In genomic region chr4:59277958-59278357, GRCm38 (mm10) we compare ENCODE assay signal across 24 mouse cellular contexts.
DNase-seq lines count a peak whose midpoint lies in the region; ATAC-seq and TF ChIP-seq lines count a peak whose summit lies in the region.
"Had no signal": no experiment of that assay in that cellular context is flagged by ENCODE, and none has a peak within 500 bp of the region (broad histone marks: within the 10 kb centered on the region; RNA-seq: fewer than 3 reads in every experiment).

No protein-coding gene starts in this region.

- WGBS in liver, embryonic 12.5 days (ENCODE audit: insufficient replicate concordance) = 48% methylated on average over 9 of the region's 9 CpGs
- 68% methylated on average over 9 of the region's 9 CpGs for WGBS in liver, postnatal 0 days (ENCODE audit: insufficient replicate concordance)
- WGBS in thymus, adult 2 months = 94% methylated on average over 9 of the region's 9 CpGs
- WGBS in liver, embryonic 13.5 days (ENCODE audit: insufficient replicate concordance) = 48% methylated on average over 9 of the region's 9 CpGs

- H3K4me2 ChIP-seq in liver, embryonic 12.5 days = peak overlapping the region; percentile 35
- no peak overlapping the region for H3K4me2 ChIP-seq in liver, postnatal 0 days (ENCODE audit: low read depth, low read length)
- peak overlapping the region; percentile 5 for H3K4me2 ChIP-seq in liver, embryonic 13.5 days
- H3K4me2 ChIP-seq: heart, embryonic 12.5 days; heart, embryonic 15.5 days; hindbrain, embryonic 13.5 days had no signal

- no peak overlapping the region for H3K9ac ChIP-seq in liver, embryonic 12.5 days
- no peak overlapping the region for H3K9ac ChIP-seq in liver, postnatal 0 days (replicated peaks)
- H3K9ac ChIP-seq in liver, embryonic 13.5 days = no peak overlapping the region
- H3K9ac ChIP-seq: forebrain, postnatal 0 days; heart, embryonic 12.5 days; heart, embryonic 15.5 days; hindbrain, embryonic 13.5 days had no signal

- H3K4me3 ChIP-seq in liver, embryonic 12.5 days = no peak overlapping the region
- no peak overlapping the region for H3K4me3 ChIP-seq in liver, postnatal 0 days (ENCODE audit: low read depth, low read length)
- H3K4me3 ChIP-seq in thymus, adult 2 months (ENCODE audit: control insufficient read depth, insufficient read depth, low read length) = no peak overlapping the region
- H3K4me3 ChIP-seq in liver, embryonic 13.5 days (replicated peaks) = no peak overlapping the region
- H3K4me3 ChIP-seq: gastrocnemius, adult 2 months; heart, embryonic 12.5 days; heart, embryonic 15.5 days; hindbrain, embryonic 10.5 days; hindbrain, embryonic 13.5 days had no signal

- H3K4me1 ChIP-seq in liver, embryonic 12.5 days = peaks cover 81% of the 10 kb centered on the region
- H3K4me1 ChIP-seq in liver, postnatal 0 days (ENCODE audit: insufficient read depth) = peaks cover 23% of the 10 kb centered on the region
- H3K4me1 ChIP-seq in thymus, adult 2 months (replicated peaks; ENCODE audit: control insufficient read depth, insufficient read depth, low read length) = peaks cover 38% of the 10 kb centered on the region
- H3K4me1 ChIP-seq in liver, embryonic 13.5 days (replicated peaks) = peaks cover 83% of the 10 kb centered on the region
- H3K4me1 ChIP-seq: hindbrain, embryonic 13.5 days had no signal

- no peak for DNase-seq in liver, postnatal 0 days
- DNase-seq in thymus, adult 2 months = no peak
- no peak for DNase-seq in thymus, adult 18-20 months
- DNase-seq in liver, embryonic 13.5 days = no peak
- no peak for DNase-seq in heart, adult 11 months
- no peak for DNase-seq in kidney, adult 9 months
- DNase-seq: adrenal gland, adult 8-10 months; adrenal gland, postnatal 25 days; cerebellum, adult 18-20 months; cerebellum, adult 9-10 months; cerebellum, postnatal 14 days; forebrain, postnatal 0 days; gastrocnemius, adult 2 months; gastrocnemius, postnatal 14 days; heart, adult 18-20 months; heart, postnatal 10 days; heart, postnatal 36 days had no signal

- no peaks in the 10 kb centered on the region for H3K27me3 ChIP-seq in liver, embryonic 12.5 days (replicated peaks)
- H3K27me3 ChIP-seq in liver, postnatal 0 days (ENCODE audit: insufficient read depth, low read length) = no peaks in the 10 kb centered on the region
- no peaks in the 10 kb centered on the region for H3K27me3 ChIP-seq in thymus, adult 2 months (ENCODE audit: control insufficient read depth, insufficient read depth, low read length)
- H3K27me3 ChIP-seq in liver, embryonic 13.5 days = no peaks in the 10 kb centered on the region
- H3K27me3 ChIP-seq: heart, embryonic 12.5 days; heart, embryonic 15.5 days; hindbrain, embryonic 13.5 days had no signal

- H3K27ac ChIP-seq in liver, embryonic 12.5 days = peak overlapping the region; percentile 27; the same call in 1 of the 2 replicates
- H3K27ac ChIP-seq in liver, postnatal 0 days (ENCODE audit: low read depth) = no peak overlapping the region
- H3K27ac ChIP-seq in thymus, adult 2 months (ENCODE audit: control insufficient read depth, insufficient read depth, low read length) = peak overlapping the region; percentile 55; the same call in 1 of the 2 replicates
- H3K27ac ChIP-seq in liver, embryonic 13.5 days = no peak overlapping the region
- H3K27ac ChIP-seq: gastrocnemius, adult 2 months; heart, embryonic 15.5 days; hindbrain, embryonic 10.5 days; hindbrain, embryonic 13.5 days had no signal

- H3K9me3 ChIP-seq in liver, embryonic 12.5 days (replicated peaks) = no peaks in the 10 kb centered on the region
- no peaks in the 10 kb centered on the region for H3K9me3 ChIP-seq in liver, postnatal 0 days (ENCODE audit: low read length)
- no peaks in the 10 kb centered on the region for H3K9me3 ChIP-seq in liver, embryonic 13.5 days (replicated peaks)
- H3K9me3 ChIP-seq: heart, embryonic 12.5 days; heart, embryonic 15.5 days; hindbrain, embryonic 10.5 days; hindbrain, embryonic 13.5 days had no signal

- no peak for TF ChIP-seq EP300 in liver, postnatal 0 days (IDR thresholded peaks at IDR 0.05; ENCODE audit: low read depth)

- no peak for ATAC-seq in liver, embryonic 12.5 days
- ATAC-seq in liver, postnatal 0 days = no peak
- ATAC-seq in liver, embryonic 13.5 days (ENCODE audit: low read depth) = peak; percentile 24; the same call in 1 of the 2 replicates
- ATAC-seq: forebrain, embryonic 14.5 days; forebrain, postnatal 0 days; hindbrain, embryonic 16.5 days had no signal

- no peak for TF ChIP-seq POLR2A in thymus, adult 2 months (IDR thresholded peaks at IDR 0.05; ENCODE audit: control insufficient read depth, extremely low read depth, insufficient read depth, low read length, poor library complexity)

- TF ChIP-seq CTCF in liver, postnatal 0 days (IDR thresholded peaks at IDR 0.05; ENCODE audit: low read depth) = no peak
- TF ChIP-seq CTCF in thymus, adult 2 months (IDR thresholded peaks at IDR 0.05; ENCODE audit: borderline replicate concordance, control insufficient read depth, extremely low read depth, insufficient read depth, low read length, poor library complexity) = no peak

- H3K36me3 ChIP-seq in liver, embryonic 12.5 days = no peaks in the 10 kb centered on the region
- no peaks in the 10 kb centered on the region for H3K36me3 ChIP-seq in liver, postnatal 0 days (replicated peaks; ENCODE audit: insufficient read depth, low read length)
- H3K36me3 ChIP-seq in thymus, adult 2 months (ENCODE audit: control insufficient read depth, insufficient read depth, low read length) = no peaks in the 10 kb centered on the region
- no peaks in the 10 kb centered on the region for H3K36me3 ChIP-seq in liver, embryonic 13.5 days
- H3K36me3 ChIP-seq: heart, embryonic 12.5 days; heart, embryonic 15.5 days; hindbrain, embryonic 10.5 days; hindbrain, embryonic 13.5 days had no signal

Comparison
In these comparisons a context has a peak if more than half of its experiments do, and no peak if none do; other contexts are left out.
1. H3K27ac ChIP-seq: peak in liver, embryonic 12.5 days (single experiment) and thymus, adult 2 months (single experiment); none in liver, postnatal 0 days (single experiment) and liver, embryonic 13.5 days (single experiment).